Mouse (Mus musculus): Measurements from ENCODE around the gene Stx1b. TPM values are rescaled to one million over a fixed set of nuclear protein-coding genes. Genes with fewer than 3 reads are reported as not detected.

Gene Stx1b
- polyA plus RNA-seq, 1 experiment from 2014 or later: 0.80 TPM

DNA sequence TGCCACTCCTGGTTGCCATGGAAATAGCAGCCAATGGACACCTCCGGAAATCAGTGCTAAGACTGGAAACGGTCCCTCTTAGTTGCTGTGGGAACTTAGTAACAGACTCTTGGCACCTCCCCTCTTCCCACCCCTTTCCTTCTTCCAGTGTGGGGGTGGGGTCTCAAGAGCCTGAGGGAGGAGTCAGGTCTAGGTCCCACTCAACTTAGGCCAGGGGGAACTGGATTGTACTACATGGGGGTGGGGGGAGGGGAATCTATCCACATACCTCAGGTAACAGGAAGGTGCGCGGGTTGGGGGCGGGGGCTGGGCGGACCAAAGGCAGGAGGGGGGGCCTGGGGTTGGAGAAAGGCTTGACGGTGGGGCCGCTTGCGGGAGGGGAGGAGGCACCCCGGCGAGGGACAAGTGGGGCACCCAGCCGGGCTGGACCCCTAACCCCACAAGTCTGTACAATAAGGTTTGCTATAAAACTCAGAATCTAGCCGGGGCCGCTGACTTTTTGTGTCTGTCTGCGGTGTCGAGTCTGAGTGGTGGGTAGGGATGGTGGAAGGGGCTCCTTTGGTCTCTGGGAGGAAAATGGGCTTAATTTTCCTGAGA is 55.3 kb downstream of the Stx1b start:
- peak overlapping the region; percentile 91 for H3K27ac ChIP-seq (replicated peaks)
- peak; percentile 89 for ATAC-seq (ENCODE audit: low FRiP score, low TSS enrichment)
- peaks cover 4% of the 10 kb centered on the region; the same call in 1 of the 2 replicates for H3K4me1 ChIP-seq (replicated peaks; ENCODE audit: control insufficient read depth, insufficient read depth)
- peak; percentile 90 for DNase-seq (ENCODE audit: low spot score)
- WGBS: 1% methylated on average over 16 of the region's 16 CpGs
- H3K36me3 ChIP-seq (ENCODE audit: control insufficient read depth, insufficient read depth, low read length): peaks cover 5% of the 10 kb centered on the region; the same call in 1 of the 2 replicates
- H3K9me3 ChIP-seq (ENCODE audit: control insufficient read depth, low read length): no peaks in the 10 kb centered on the region
- H3K27me3 ChIP-seq (ENCODE audit: control insufficient read depth, insufficient read depth, low read length): no peaks in the 10 kb centered on the region
- TF ChIP-seq EP300 (optimal IDR thresholded peaks at IDR 0.05) (no peak), CTCF (IDR thresholded peaks at IDR 0.05; ENCODE audit: low read depth) (no peak)
- peak overlapping the region; percentile 86 for H3K4me2 ChIP-seq (replicated peaks; ENCODE audit: low read depth)
- H3K4me3 ChIP-seq (ENCODE audit: low read depth, low read length): peak overlapping the region; percentile 74
- peak overlapping the region; percentile 95 for H3K9ac ChIP-seq (ENCODE audit: low read length)

DNA sequence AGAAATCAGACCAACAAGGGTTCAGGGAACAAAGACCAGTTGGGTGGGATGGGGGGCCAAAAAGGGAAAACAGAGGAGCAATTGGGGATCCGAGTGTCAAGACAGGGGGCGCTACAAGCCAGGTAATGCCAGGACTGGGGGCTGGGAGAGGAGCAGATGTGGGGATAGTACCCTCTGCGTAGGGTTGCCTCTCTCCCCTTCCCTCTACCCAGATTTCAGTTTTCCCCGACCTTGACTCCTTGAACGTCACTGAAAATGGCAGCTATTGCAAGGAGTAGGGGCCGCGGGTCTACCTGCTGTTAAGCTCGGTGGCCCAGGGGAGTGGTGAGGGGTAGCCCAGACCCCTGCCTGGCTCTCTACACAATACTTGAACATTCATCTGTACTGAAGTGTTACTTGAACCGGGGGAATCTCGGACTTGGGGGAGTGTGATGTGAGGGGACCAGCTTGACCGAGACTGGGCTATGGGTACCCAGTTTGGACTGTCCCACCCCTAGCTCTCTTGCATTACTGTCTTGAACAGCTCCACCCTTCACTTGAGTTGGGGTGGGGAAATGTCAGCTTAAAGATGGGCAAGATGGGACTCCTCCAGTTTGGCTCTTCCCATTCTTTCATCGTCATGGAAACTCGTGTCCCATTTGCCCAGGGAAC is 55.9 kb downstream of the Stx1b start:
- Histone ChIP-seq H3K4me3 (ENCODE audit: low read depth, low read length) (no peak overlapping the region), H3K36me3 (ENCODE audit: control insufficient read depth, insufficient read depth, low read length) (0 out of 2 replicates have a peak, but pooled peaks cover 8% of the 10 kb centered on the region), H3K4me2 (replicated peaks; ENCODE audit: low read depth) (no peak overlapping the region), H3K9ac (ENCODE audit: low read length) (no peak overlapping the region), H3K4me1 (replicated peaks; ENCODE audit: control insufficient read depth, insufficient read depth) (peaks cover 4% of the 10 kb centered on the region; the same call in 1 of the 2 replicates), H3K9me3 (ENCODE audit: control insufficient read depth, low read length) (no peaks in the 10 kb centered on the region), H3K27me3 (ENCODE audit: control insufficient read depth, insufficient read depth, low read length) (no peaks in the 10 kb centered on the region), H3K27ac (replicated peaks) (peak overlapping the region; percentile 49)
- 49% methylated on average over 13 of the region's 13 CpGs for WGBS
- DNase-seq (ENCODE audit: low spot score): peak; percentile 28
- TF ChIP-seq CTCF (IDR thresholded peaks at IDR 0.05; ENCODE audit: low read depth) (peak; percentile 56), EP300 (optimal IDR thresholded peaks at IDR 0.05) (no peak)
- no peak; the same call in 1 of the 2 replicates for ATAC-seq (ENCODE audit: low FRiP score, low TSS enrichment)

DNA sequence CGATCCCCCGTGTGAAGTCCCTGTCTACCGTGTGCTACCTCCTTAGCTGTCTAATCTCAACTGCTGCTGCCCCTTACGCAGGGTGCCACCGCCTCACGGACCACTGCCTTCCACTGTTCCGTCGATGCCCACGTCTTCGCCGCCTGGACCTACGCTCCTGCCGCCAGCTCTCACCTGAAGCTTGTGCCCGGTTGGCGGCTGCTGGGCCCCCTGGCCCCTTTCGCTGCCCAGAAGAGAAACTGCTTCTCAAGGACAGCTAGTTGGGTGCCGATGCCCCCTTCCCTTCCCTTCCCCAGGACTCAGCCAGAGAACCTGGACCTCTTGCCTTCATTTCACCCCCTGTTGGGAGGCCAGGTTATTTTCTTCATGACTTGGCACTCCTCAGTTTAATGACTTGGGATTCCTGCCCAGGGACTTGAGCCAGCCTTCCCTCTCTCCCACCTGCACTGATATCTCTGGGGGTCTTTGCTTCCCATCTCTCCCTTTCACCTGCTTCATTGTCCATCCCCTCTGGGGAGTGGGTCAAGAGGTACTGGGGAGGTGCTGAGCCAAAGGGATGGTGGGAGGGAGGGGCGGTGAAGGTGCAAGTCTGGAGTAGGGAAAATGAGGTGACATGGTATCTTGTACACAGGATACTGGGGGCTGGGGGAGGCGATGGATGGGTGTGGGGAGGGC is 56.5 kb downstream of the Stx1b start:
- Histone ChIP-seq H3K27me3 (ENCODE audit: control insufficient read depth, insufficient read depth, low read length) (no peaks in the 10 kb centered on the region), H3K27ac (replicated peaks) (no peak overlapping the region), H3K4me2 (replicated peaks; ENCODE audit: low read depth) (no peak overlapping the region), H3K9me3 (ENCODE audit: control insufficient read depth, low read length) (no peaks in the 10 kb centered on the region), H3K36me3 (ENCODE audit: control insufficient read depth, insufficient read depth, low read length) (0 out of 2 replicates have a peak, but pooled peaks cover 12% of the 10 kb centered on the region), H3K4me3 (ENCODE audit: low read depth, low read length) (no peak overlapping the region), H3K4me1 (replicated peaks; ENCODE audit: control insufficient read depth, insufficient read depth) (peaks cover 4% of the 10 kb centered on the region; the same call in 1 of the 2 replicates), H3K9ac (ENCODE audit: low read length) (no peak overlapping the region)
- 92% methylated on average over 19 of the region's 19 CpGs for WGBS
- ATAC-seq (ENCODE audit: low FRiP score, low TSS enrichment) (no peak), DNase-seq (ENCODE audit: low spot score) (no peak)
- TF ChIP-seq EP300 (optimal IDR thresholded peaks at IDR 0.05) (no peak), CTCF (IDR thresholded peaks at IDR 0.05; ENCODE audit: low read depth) (no peak)

DNA sequence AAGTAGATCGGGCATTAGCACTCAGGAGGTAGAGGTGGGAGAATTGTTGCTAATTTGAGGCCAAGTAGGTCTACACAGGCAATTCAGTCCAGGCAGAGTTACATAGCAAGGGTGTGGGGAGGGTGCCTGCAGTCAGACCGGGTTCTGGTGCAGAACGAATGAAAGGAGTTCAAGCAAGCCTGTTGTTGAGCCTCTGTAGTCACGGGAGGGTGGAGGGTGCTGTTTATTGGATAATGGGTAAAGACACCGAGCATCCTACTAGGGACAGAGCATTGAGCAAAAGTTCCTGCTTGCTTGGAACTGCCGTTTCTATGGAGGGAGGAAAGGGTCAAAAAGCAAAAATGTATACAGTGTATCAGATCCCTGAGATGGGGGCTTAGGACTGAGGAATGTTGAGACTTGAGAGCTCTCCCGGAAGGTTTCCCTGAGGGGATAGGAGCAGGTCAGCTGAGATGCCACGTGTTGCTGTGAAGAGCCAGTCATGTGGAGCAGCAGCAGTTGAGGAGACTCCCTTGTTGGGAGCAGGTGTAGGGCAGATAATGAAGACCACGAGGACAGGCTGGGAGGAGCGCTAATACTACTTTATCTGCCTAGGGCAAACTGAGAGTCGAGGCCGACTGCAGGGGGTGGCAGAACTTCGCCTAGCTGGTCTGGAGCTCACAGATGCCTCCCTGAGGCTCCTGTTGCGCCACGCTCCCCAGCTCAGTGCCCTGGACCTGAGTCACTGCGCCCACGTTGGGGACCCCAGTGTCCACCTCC is 57.3 kb downstream of the Stx1b start:
- H3K36me3 ChIP-seq (ENCODE audit: control insufficient read depth, insufficient read depth, low read length): 0 out of 2 replicates have a peak, but pooled peaks cover 12% of the 10 kb centered on the region
- H3K9me3 ChIP-seq (ENCODE audit: control insufficient read depth, low read length): no peaks in the 10 kb centered on the region
- no peaks in the 10 kb centered on the region for H3K27me3 ChIP-seq (ENCODE audit: control insufficient read depth, insufficient read depth, low read length)
- no peak overlapping the region for H3K9ac ChIP-seq (ENCODE audit: low read length)
- H3K4me3 ChIP-seq (ENCODE audit: low read depth, low read length): no peak overlapping the region
- ATAC-seq (ENCODE audit: low FRiP score, low TSS enrichment) (no peak), DNase-seq (ENCODE audit: low spot score) (no peak)
- TF ChIP-seq EP300 (optimal IDR thresholded peaks at IDR 0.05) (no peak), CTCF (IDR thresholded peaks at IDR 0.05; ENCODE audit: low read depth) (no peak)
- no peak overlapping the region for H3K4me2 ChIP-seq (replicated peaks; ENCODE audit: low read depth)
- WGBS: 69% methylated on average over 17 of the region's 17 CpGs
- peaks cover 4% of the 10 kb centered on the region; the same call in 1 of the 2 replicates for H3K4me1 ChIP-seq (replicated peaks; ENCODE audit: control insufficient read depth, insufficient read depth)
- H3K27ac ChIP-seq (replicated peaks): no peak overlapping the region

DNA sequence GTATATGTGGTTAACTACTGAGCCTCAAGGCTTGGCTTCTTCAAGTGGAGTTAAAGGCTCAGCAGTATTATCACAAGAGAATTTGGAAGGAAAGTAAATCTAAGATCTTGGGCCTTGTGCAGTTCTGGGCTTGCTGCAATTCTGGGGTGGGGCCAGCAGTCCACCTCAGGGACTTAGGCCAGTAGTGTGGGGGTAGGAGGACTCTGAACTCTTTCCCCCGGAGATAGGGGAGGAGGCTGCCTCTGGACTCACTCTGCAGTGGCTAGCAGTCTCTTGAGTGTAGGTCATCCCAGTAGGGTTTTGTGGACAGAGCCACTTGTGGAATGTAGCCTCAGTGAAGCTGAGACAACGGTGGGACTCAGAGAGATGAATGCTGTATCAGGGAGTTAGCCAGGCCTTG is 58.6 kb downstream of the Stx1b start:
- H3K4me1 ChIP-seq (replicated peaks; ENCODE audit: control insufficient read depth, insufficient read depth): peaks cover 4% of the 10 kb centered on the region; the same call in 1 of the 2 replicates
- H3K4me2 ChIP-seq (replicated peaks; ENCODE audit: low read depth): no peak overlapping the region
- ATAC-seq (ENCODE audit: low FRiP score, low TSS enrichment): no peak
- no peak overlapping the region for H3K4me3 ChIP-seq (ENCODE audit: low read depth, low read length)
- H3K9ac ChIP-seq (ENCODE audit: low read length): no peak overlapping the region
- no peak for TF ChIP-seq EP300 (optimal IDR thresholded peaks at IDR 0.05)
- TF ChIP-seq CTCF (IDR thresholded peaks at IDR 0.05; ENCODE audit: low read depth): no peak
- no peaks in the 10 kb centered on the region for H3K27me3 ChIP-seq (ENCODE audit: control insufficient read depth, insufficient read depth, low read length)
- WGBS: 70% methylated on average over 2 of the region's 2 CpGs
- no peak overlapping the region for H3K27ac ChIP-seq (replicated peaks)
- no peaks in the 10 kb centered on the region for H3K9me3 ChIP-seq (ENCODE audit: control insufficient read depth, low read length)
- H3K36me3 ChIP-seq (ENCODE audit: control insufficient read depth, insufficient read depth, low read length): 0 out of 2 replicates have a peak, but pooled peaks cover 12% of the 10 kb centered on the region
- DNase-seq (ENCODE audit: low spot score): no peak
